Mouse (Mus musculus) kidney, embryonic 14.5 days (tissue): ENCODE measurements around the gene Vti1a. TPM values are rescaled to one million over a fixed set of nuclear protein-coding genes. Genes with fewer than 3 reads are reported as not detected.

Experiments used
- ATAC-seq: fragments of 200-750 bp; cut with Nextera tagmentation; 2 replicates; pipeline ENCODE4 v1.8.0; 2017; ENCODE audit warnings: moderate number of reproducible peaks, mild to moderate bottlenecking, moderate TSS enrichment, moderate library complexity; ENCODE audit not compliant: low FRiP score, low TSS enrichment
- H3K27ac ChIP-seq: fragments of 300-500 bp; sonication (generic); 2 replicates; pipeline ENCODE4 v1.5.1; 2014; ENCODE audit warnings: low read depth, mild to moderate bottlenecking, low read length, moderate library complexity, mixed read lengths
- H3K27me3 ChIP-seq: fragments of 300-500 bp; sonication (generic); 2 replicates; pipeline ENCODE4 v1.6.1; 2014; ENCODE audit warnings: mild to moderate bottlenecking, low read length; ENCODE audit not compliant: control insufficient read depth, insufficient read depth
- H3K36me3 ChIP-seq: fragments of 300-500 bp; sonication (generic); 2 replicates; pipeline ENCODE4 v1.6.1; 2014; ENCODE audit warnings: low read length, mixed read lengths; ENCODE audit not compliant: control insufficient read depth, insufficient read depth
- H3K4me1 ChIP-seq: fragments of 300-500 bp; sonication (generic); 2 replicates; pipeline ENCODE4 v1.6.1; 2014; ENCODE audit warnings: low read length, mixed read lengths; ENCODE audit not compliant: control insufficient read depth, insufficient read depth
- H3K4me2 ChIP-seq: fragments of 300-500 bp; sonication (generic); replicated peaks from 2 replicates; pipeline ENCODE4 v1.6.1; 2014; ENCODE audit warnings: low read depth, mild to moderate bottlenecking, low read length
- H3K4me3 ChIP-seq: fragments of 300-500 bp; sonication (generic); 2 replicates; pipeline ENCODE4 v1.5.1; 2014; ENCODE audit warnings: mild to moderate bottlenecking, low read length
- H3K9ac ChIP-seq: fragments of 300-500 bp; sonication (generic); 2 replicates; pipeline ENCODE4 v1.6.1; 2014; ENCODE audit warnings: low read depth, mild to moderate bottlenecking, low read length, moderate library complexity
- H3K9me3 ChIP-seq: fragments of 300-500 bp; sonication (generic); 2 replicates; pipeline ENCODE4 v1.6.1; 2016; ENCODE audit warnings: low read length; ENCODE audit not compliant: control insufficient read depth
- WGBS: fragments of 180-500 bp; shearing (Covaris S2); extraction: QIAGEN DNeasy Blood & Tissue Kit; methylation state at CpG from one replicate; pipeline ENCODE4 v1.1.7; 2014; 5-methylcytosine and 5-hydroxymethylcytosine counted together
- polyA plus RNA-seq: library from polyadenylated mRNA; unstranded; fragments of >200 nt; fragmentation: Nextera tagmentation; extraction: Ambion mirVana; gene quantifications from 2 replicates; pipeline ENCODE4 v1.2.1, GENCODE M21; 2014

Gene Vti1a
- polyA plus RNA-seq, 1 experiment from 2014 or later = 25.7 TPM

GRCm38 (mm10) chr19:55668896-55669295, 352.8 kb downstream of the Vti1a start:
- Histone ChIP-seq H3K9ac (no peak overlapping the region), H3K36me3 (no peaks in the 10 kb centered on the region), H3K4me1 (no peaks in the 10 kb centered on the region), H3K27ac (no peak overlapping the region), H3K4me3 (no peak overlapping the region), H3K9me3 (no peaks in the 10 kb centered on the region), H3K27me3 (no peaks in the 10 kb centered on the region), H3K4me2 (no peak overlapping the region)
- 35% methylated on average over 9 of the region's 9 CpGs for WGBS
- ATAC-seq = no peak

Other genes with a start within 250 kb of the Vti1a start
- 11.8 and 22.2 TPM in 2 replicates for gene Gpam, start 189.1 kb upstream of the Vti1a start, polyA plus RNA-seq
- not detected in 2 replicates for gene Tectb, start 135.6 kb upstream of the Vti1a start, polyA plus RNA-seq
- 0.05 TPM in 1 of 2 replicates, not detected in the other for gene Gucy2g, start 75.1 kb upstream of the Vti1a start, polyA plus RNA-seq
- gene Acsl5, start 64.4 kb upstream of the Vti1a start, polyA plus RNA-seq = 26.3 and 38.1 TPM in 2 replicates
- gene Zdhhc6, start 263 bp upstream of the Vti1a start, polyA plus RNA-seq = 83.0 and 110 TPM in 2 replicates